Mouse (Mus musculus) stomach, postnatal 0 days (tissue): Measurements from ENCODE around the gene Gm9970. TPM values are rescaled to one million over a fixed set of nuclear protein-coding genes. Genes with fewer than 3 reads are reported as not detected.
"Not testable (repeated sequence)": the region's sequence is repeated elsewhere in the genome, so short reads cannot be mapped to it uniquely, and the experiment has no call there.

Experiments
- ATAC-seq: fragments of 200-750 bp; cut with Nextera tagmentation; 2 replicates; pipeline ENCODE4 v1.8.0; 2017; ENCODE audit not compliant: low FRiP score, low TSS enrichment
- DNase-seq: peaks from one replicate; pipeline ENCODE4 v3.0.0-alpha.2; 2016; ENCODE audit warnings: low spot score
- H3K27ac ChIP-seq: fragments of 300-500 bp; sonication (generic); replicated peaks from 2 replicates; pipeline ENCODE4 v1.5.1; 2014; ENCODE audit warnings: mild to moderate bottlenecking, control low read depth
- H3K27me3 ChIP-seq: fragments of 300-500 bp; sonication (generic); 2 replicates; pipeline ENCODE4 v1.6.1; 2014; ENCODE audit warnings: low read length; ENCODE audit not compliant: control insufficient read depth, insufficient read depth
- H3K36me3 ChIP-seq: fragments of 300-500 bp; sonication (generic); 2 replicates; pipeline ENCODE4 v1.6.1; 2014; ENCODE audit warnings: low read length, mixed read lengths; ENCODE audit not compliant: control insufficient read depth, insufficient read depth
- H3K4me1 ChIP-seq: fragments of 300-500 bp; sonication (generic); replicated peaks from 2 replicates; pipeline ENCODE4 v1.6.1; 2014; ENCODE audit warnings: antibody characterized with exemption; ENCODE audit not compliant: control insufficient read depth, insufficient read depth
- H3K4me2 ChIP-seq: fragments of 300-500 bp; sonication (generic); replicated peaks from 2 replicates; pipeline ENCODE4 v1.6.1; 2014; ENCODE audit warnings: low read depth, mild to moderate bottlenecking, control low read depth, moderate library complexity
- H3K4me3 ChIP-seq: fragments of 300-500 bp; sonication (generic); 2 replicates; pipeline ENCODE4 v1.5.1; 2014; ENCODE audit warnings: low read depth, low read length, control low read depth
- H3K9ac ChIP-seq: fragments of 300-500 bp; sonication (generic); 2 replicates; pipeline ENCODE4 v1.6.1; 2014; ENCODE audit warnings: mild to moderate bottlenecking, low read length, control low read depth, mixed read lengths
- H3K9me3 ChIP-seq: fragments of 300-500 bp; sonication (generic); 2 replicates; pipeline ENCODE4 v1.6.1; 2016; ENCODE audit warnings: low read length; ENCODE audit not compliant: control insufficient read depth
- CTCF ChIP-seq: IDR thresholded peaks from 2 replicates; pipeline ENCODE4 v1.5.1; 2016; ENCODE audit warnings: antibody characterized with exemption, low read depth, mild to moderate bottlenecking, moderate library complexity
- EP300 ChIP-seq: optimal IDR thresholded peaks from 2 replicates; pipeline ENCODE3; 2016; ENCODE audit warnings: antibody characterized with exemption
- WGBS: fragments of 180-500 bp; shearing (Covaris S2); extraction: QIAGEN DNeasy Blood & Tissue Kit; methylation state at CpG from one replicate; pipeline ENCODE4 v1.1.7; 2014; 5-methylcytosine and 5-hydroxymethylcytosine counted together
- polyA plus RNA-seq: library from polyadenylated mRNA; unstranded; fragments of >200 nt; fragmentation: Nextera tagmentation; extraction: Ambion mirVana; gene quantifications from 2 replicates; pipeline ENCODE4 v1.2.1, GENCODE M21; 2015

Gene Gm9970
- polyA plus RNA-seq, 1 experiment from 2014 or later: 0.38 TPM

DNA sequence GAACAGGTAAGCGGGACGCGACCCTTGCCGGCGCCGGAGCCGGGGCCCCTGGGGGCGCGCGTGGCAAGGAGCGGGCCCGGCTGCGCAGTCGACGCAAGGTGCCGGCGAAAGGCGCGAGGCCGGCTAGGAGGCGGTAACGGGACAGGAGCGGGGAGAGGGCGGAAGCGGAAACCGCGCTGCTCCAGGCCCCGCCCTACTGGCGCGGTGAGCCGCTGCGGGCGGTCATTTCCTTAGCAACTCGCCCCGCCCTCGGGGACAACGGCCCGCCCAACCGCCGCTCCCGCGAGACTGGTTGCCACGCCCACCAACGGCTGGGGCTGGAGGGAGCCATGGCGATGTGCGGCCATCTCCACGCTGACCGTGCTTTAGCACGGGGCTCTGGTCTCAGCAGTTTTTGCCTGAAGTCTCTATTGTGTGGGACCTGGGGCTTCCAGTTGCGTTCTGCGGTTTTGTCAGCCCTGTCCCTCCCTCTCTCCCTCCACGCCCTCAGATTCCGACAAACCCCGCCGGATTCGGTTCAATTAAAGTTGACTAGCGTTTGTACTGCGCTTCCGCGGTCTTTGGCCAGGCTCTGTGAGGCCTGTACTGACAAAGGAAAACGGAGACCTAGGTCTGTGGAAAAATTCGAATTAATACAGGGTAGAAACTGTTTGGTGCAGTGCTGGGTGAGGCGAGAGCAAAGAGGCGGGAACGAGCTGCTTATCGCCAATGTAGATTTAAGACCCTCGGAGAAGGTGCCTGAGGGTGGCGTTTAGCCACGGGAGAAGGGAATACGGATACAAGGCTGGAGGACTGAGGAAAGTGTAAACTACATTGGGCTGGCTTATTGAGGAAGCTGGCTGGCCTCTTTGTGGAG, 20.4 kb downstream of the Gm9970 start, which contains the start of gene Ppm1g:
Gene Ppm1g, minus strand, starts transcription at position 240 of the 856 bp plus-strand sequence.
- ATAC-seq: peak; percentile 98
- no peaks in the 10 kb centered on the region for H3K27me3 ChIP-seq
- TF ChIP-seq EP300: peak; percentile 72
- TF ChIP-seq CTCF: no peak
- WGBS: under 1% methylated on average over 70 of the region's 70 CpGs
- peak; percentile 98 for DNase-seq
- H3K4me2 ChIP-seq: peak within 1 kb of the TSS; percentile 93
- H3K9me3 ChIP-seq: no peaks in the 10 kb centered on the region
- H3K36me3 ChIP-seq: no peaks in the 10 kb centered on the region
- H3K4me1 ChIP-seq: 0 out of 2 replicates have a peak, but pooled peaks cover 2% of the 10 kb centered on the region
- peak within 1 kb of the TSS; percentile 84 for H3K9ac ChIP-seq
- peak within 1 kb of the TSS; percentile 94 for H3K27ac ChIP-seq
- H3K4me3 ChIP-seq: peak within 1 kb of the TSS; percentile 92

DNA sequence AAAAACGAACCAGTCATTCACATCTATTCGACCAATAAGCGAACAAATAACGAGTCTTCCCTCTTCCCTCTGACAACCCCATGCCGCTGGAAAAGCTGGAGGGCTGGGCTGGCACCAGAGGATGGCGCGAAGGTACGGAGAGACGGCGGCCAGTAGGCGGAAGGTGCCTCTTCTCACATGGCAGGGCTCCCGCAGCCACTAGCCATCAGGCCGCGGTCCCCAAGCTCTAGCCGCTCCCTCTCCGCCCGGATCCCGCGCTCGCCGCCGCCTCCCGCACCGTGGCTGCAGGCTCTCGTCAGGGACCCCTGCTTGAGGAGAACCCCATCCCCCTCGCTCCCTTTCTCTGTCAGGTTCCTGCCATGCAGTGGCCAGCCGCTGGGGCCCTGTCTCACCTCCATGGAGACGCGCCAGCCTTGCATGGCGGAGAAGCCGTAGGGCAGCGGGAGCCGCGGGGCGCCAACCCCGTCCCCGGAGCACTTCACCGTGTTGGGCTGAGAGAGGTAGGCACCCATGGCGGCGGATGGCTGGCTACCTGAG, 21.1 kb downstream of the Gm9970 start:
- Histone ChIP-seq H3K27me3 (no peaks in the 10 kb centered on the region), H3K27ac (peak overlapping the region; percentile 93), H3K4me3 (peak overlapping the region; percentile 92), H3K9ac (peak overlapping the region; percentile 84), H3K36me3 (no peaks in the 10 kb centered on the region), H3K4me2 (peak overlapping the region; percentile 93), H3K4me1 (0 out of 2 replicates have a peak, but pooled peaks cover 2% of the 10 kb centered on the region), H3K9me3 (no peaks in the 10 kb centered on the region)
- DNase-seq (no peak), ATAC-seq (peak; percentile 62)
- TF ChIP-seq EP300 (no peak), CTCF (no peak)
- under 1% methylated on average over 40 of the region's 40 CpGs for WGBS

DNA sequence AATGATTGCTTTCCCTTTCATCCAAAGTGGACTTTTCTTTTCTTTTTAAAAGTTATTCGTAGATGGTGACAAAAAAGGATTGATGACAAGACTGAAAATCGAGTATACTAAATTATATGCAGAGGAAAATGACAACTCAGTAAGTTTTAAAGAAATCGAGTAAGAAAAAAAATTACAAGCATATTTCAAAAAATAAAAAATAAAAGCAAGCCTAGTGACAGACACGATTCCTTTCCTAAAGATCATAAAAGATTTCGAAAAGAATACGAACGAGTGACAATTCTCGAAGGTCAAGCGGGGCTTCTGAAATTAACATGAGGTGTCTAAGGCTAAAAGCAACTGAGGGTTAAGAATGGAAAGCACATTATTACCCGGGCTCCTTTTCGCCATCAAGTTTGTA, 21.6 kb downstream of the Gm9970 start:
- Histone ChIP-seq H3K27ac (peak overlapping the region; percentile 93), H3K9ac (peak overlapping the region; percentile 84), H3K9me3 (no peaks in the 10 kb centered on the region), H3K4me1 (0 out of 2 replicates have a peak, but pooled peaks cover 2% of the 10 kb centered on the region), H3K27me3 (no peaks in the 10 kb centered on the region), H3K36me3 (no peaks in the 10 kb centered on the region), H3K4me3 (peak overlapping the region; percentile 92), H3K4me2 (peak overlapping the region; percentile 93)
- DNase-seq: no peak
- TF ChIP-seq CTCF: no peak
- TF ChIP-seq EP300: no peak
- 1% methylated on average over 11 of the region's 11 CpGs for WGBS
- no peak for ATAC-seq

DNA sequence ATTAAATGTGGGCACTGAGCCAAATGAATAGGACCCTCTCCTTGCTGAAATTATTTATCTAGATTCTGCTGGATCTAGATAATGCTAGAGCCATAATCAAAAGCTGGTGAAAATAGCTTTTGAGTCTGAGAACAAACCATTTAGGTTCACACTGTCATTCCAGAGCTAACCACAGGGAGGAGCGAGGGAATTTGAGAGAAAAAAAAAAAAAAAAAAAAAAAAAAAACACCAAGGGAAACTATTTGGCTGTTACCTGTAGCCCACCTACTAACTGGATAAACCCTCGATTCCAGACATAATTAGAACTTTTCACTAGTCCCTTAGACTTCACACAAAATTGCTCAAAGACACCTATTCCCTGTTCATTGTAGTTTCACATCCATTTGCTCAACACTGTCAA, 22.0 kb downstream of the Gm9970 start:
- WGBS: 2% methylated on average over 2 of the region's 2 CpGs
- H3K27me3 ChIP-seq: no peaks in the 10 kb centered on the region
- no peak overlapping the region for H3K9ac ChIP-seq
- TF ChIP-seq EP300 (no peak), CTCF (peak; percentile 58)
- no peaks in the 10 kb centered on the region for H3K36me3 ChIP-seq
- peak overlapping the region; percentile 93 for H3K4me2 ChIP-seq
- H3K4me3 ChIP-seq: peak overlapping the region; percentile 92
- DNase-seq: no peak
- no peak for ATAC-seq
- H3K27ac ChIP-seq: no peak overlapping the region
- 0 out of 2 replicates have a peak, but pooled peaks cover 2% of the 10 kb centered on the region for H3K4me1 ChIP-seq
- H3K9me3 ChIP-seq: no peaks in the 10 kb centered on the region

DNA sequence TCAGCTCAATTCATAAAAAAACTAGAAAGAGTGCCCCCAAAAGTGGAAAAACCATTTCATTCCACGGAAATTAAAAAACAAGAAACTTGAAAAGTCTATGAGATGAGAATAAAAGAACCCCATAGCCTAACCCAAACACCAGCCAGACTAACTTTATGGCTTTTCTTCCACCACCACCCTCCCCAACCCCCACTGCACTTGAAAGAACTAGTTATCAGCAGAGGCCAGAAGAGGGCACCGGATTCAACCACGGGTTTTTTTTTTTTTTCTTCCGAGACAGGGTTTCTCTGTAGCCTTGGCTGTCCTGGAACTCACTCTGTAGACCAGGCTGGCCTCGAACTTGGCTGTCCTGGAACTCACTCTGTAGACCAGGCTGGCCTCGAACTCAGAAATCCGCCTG, 22.7 kb downstream of the Gm9970 start:
- DNase-seq (no peak), ATAC-seq (no peak)
- no peak overlapping the region for H3K4me3 ChIP-seq
- H3K27me3 ChIP-seq: no peaks in the 10 kb centered on the region
- H3K4me2 ChIP-seq: no peak overlapping the region
- H3K9ac ChIP-seq: no peak overlapping the region
- H3K4me1 ChIP-seq: 0 out of 2 replicates have a peak, but pooled peaks cover 2% of the 10 kb centered on the region
- no peaks in the 10 kb centered on the region for H3K36me3 ChIP-seq
- no peaks in the 10 kb centered on the region for H3K9me3 ChIP-seq
- H3K27ac ChIP-seq: no peak overlapping the region
- no peak for TF ChIP-seq EP300
- TF ChIP-seq CTCF: no peak
- 55% methylated on average over 7 of the region's 7 CpGs for WGBS

DNA sequence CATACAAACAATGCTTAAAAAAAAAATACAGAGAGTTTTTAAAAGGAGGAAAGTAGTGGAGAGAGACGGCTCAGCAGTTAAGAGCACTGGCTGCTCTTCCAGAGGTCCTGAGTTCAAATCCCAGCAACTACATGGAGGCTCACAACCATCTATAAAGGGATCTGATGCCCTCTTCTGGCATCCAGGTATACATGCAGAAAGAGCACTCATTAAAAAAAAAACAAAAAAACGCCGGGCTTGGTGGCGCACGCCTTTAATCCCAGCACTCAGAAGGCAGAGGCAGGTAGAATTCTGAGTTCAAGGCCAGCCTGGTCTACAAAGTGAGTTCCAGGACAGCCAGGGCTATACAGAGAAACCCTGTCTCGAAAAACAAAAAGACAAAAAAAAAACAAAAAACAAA, 24.5 kb downstream of the Gm9970 start:
- not testable (repeated sequence) for H3K4me3 ChIP-seq, H3K27ac ChIP-seq, DNase-seq, H3K36me3 ChIP-seq, H3K9me3 ChIP-seq, ATAC-seq, H3K4me2 ChIP-seq, H3K9ac ChIP-seq, H3K27me3 ChIP-seq, H3K4me1 ChIP-seq
- 0 out of 2 replicates have a peak, but pooled peaks have one; percentile 24 for TF ChIP-seq CTCF
- 87% methylated on average over 6 of the region's 6 CpGs for WGBS
